Mouse (Mus musculus) hindbrain, postnatal 0 days (tissue): ENCODE measurements at regions not wholly inside any gene's neighbourhood (a gene's known extent, or its start where the extent isn't known, plus 50 kb on each side); places are given as distances from the start of the nearest gene placed in this dataset.

Experiments used
- ATAC-seq: fragments of 200-750 bp; cut with Nextera tagmentation; 2 replicates; pipeline ENCODE4 v1.8.0; 2017; ENCODE audit warnings: mild to moderate bottlenecking, moderate TSS enrichment, moderate library complexity
- DNase-seq: peaks from one replicate; pipeline ENCODE4 v3.0.0-alpha.2; 2015; ENCODE audit warnings: low spot score
- H3K27ac ChIP-seq: fragments of 300-500 bp; sonication (generic); 2 replicates; pipeline ENCODE4 v1.5.1; 2014; ENCODE audit warnings: mild to moderate bottlenecking
- H3K27me3 ChIP-seq: fragments of 300-500 bp; sonication (generic); 2 replicates; pipeline ENCODE4 v1.6.1; 2014; ENCODE audit warnings: low read length, mixed read lengths; ENCODE audit not compliant: insufficient read depth
- H3K36me3 ChIP-seq: fragments of 300-500 bp; sonication (generic); 2 replicates; pipeline ENCODE4 v1.6.1; 2014; ENCODE audit warnings: low read length, mixed read lengths; ENCODE audit not compliant: insufficient read depth
- H3K4me1 ChIP-seq: fragments of 300-500 bp; sonication (generic); 2 replicates; pipeline ENCODE4 v1.6.1; 2014; ENCODE audit warnings: antibody characterized with exemption, low read length, mixed read lengths; ENCODE audit not compliant: insufficient read depth
- H3K4me2 ChIP-seq: fragments of 300-500 bp; sonication (generic); 2 replicates; pipeline ENCODE4 v1.6.1; 2014; ENCODE audit warnings: low read depth, mild to moderate bottlenecking, low read length, moderate library complexity, mixed read lengths
- H3K4me3 ChIP-seq: fragments of 300-500 bp; sonication (generic); 2 replicates; pipeline ENCODE4 v1.5.1; 2014; ENCODE audit warnings: low read length
- H3K9ac ChIP-seq: fragments of 300-500 bp; sonication (generic); replicated peaks from 2 replicates; pipeline ENCODE4 v1.6.1; 2014; ENCODE audit warnings: mild to moderate bottlenecking, low read length, moderate library complexity, mixed read lengths
- H3K9me3 ChIP-seq: fragments of 300-500 bp; sonication (generic); 2 replicates; pipeline ENCODE4 v1.6.1; 2016; ENCODE audit warnings: low read length, mixed read lengths
- CTCF ChIP-seq: IDR thresholded peaks from 2 replicates; pipeline ENCODE4 v1.5.1; 2016; ENCODE audit warnings: antibody characterized with exemption, control low read depth, low read depth
- WGBS: fragments of 180-500 bp; shearing (Covaris S2); extraction: QIAGEN DNeasy Blood & Tissue Kit; methylation state at CpG from one replicate; pipeline ENCODE4 v1.1.7; 2014; 5-methylcytosine and 5-hydroxymethylcytosine counted together

DNA sequence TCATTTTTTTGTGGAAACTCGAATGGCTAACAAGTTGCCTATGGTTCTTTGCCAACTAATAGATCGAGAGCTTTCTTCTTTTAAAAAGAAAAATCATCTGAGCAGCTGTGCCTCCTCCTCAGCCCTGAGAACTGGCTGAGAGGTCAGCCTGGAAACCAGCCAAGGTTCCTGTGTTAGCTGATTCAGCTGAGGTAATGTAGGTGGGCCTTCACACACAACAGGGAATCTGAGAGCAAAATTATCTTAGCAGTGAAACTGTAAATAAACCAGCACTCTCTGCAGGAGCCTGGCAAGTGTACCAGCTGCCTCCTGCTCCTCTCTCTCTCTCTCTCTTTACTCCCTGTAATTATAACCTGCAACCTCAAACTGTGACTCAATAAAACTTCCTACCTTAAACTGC, 364.4 kb upstream of the Khdrbs2 start:
- DNase-seq = peak; percentile 75
- Histone ChIP-seq H3K4me1 (no peaks in the 10 kb centered on the region), H3K9me3 (no peaks in the 10 kb centered on the region), H3K9ac (no peak overlapping the region), H3K4me2 (no peak overlapping the region), H3K36me3 (no peaks in the 10 kb centered on the region), H3K27ac (no peak overlapping the region), H3K27me3 (no peaks in the 10 kb centered on the region), H3K4me3 (no peak overlapping the region)
- TF ChIP-seq CTCF = no peak
- ATAC-seq = peak; percentile 72; the same call in 1 of the 2 replicates
- WGBS = 28% methylated on average over 2 of the region's 2 CpGs
